Mouse (Mus musculus): ENCODE data around the gene Cdc42ep1.

DNA sequence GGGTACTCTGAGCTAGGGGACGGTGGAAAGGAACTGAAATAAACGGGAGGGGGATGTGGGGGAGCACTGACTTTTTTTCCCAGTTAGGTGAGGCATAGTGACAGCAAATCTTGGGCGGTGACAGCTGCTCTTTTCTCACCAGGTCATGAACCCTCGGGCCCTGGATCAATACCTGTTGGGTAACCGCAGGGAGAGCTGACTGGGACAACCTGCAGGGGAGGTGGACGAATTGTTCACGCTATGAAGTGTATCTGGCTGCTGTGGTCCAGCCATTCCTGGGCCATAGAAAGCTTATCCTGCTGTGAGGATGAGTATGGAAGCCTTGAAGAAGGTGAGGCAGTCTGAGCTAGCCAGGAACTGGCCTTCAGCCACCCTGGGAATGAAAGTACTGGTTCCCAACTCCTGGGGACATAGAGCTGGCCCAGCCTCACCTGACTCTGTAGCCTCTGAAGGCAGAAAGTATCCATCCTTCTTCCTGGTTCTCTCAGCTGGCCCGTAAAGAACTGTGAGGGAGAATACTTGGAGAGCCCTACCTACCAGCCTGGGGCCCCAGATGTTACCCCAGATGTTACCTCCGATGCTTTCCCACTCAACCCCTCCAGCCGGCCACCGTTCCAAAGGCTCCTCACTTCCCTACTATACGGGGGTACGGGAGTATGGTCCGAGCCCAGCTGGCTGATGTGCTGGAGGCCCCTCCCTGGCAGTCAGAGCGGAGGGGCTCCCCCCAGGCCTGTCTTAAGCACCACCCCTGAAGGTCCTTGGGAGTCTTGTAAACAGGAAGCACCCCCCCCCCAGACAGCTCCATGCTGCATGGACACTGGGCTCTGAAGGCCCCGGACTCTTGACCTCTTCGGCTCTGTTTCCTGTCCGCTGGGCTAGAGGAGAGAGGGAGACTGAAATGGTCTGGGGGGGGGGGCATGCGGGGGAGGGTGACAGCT, 10.4 kb upstream of the Cdc42ep1 start:
- no peak for TF ChIP-seq CTCF (IDR thresholded peaks at IDR 0.05; ENCODE audit: low read depth)
- no peak for TF ChIP-seq EP300 (IDR thresholded peaks at IDR 0.05; ENCODE audit: low read depth)
